Mouse (Mus musculus) stomach, postnatal 0 days (tissue): ENCODE data around the gene Churc1. TPM values are rescaled to one million over a fixed set of nuclear protein-coding genes. Genes with fewer than 3 reads are reported as not detected.

ENCODE experiments used
- ATAC-seq: fragments of 200-750 bp; cut with Nextera tagmentation; 2 replicates; pipeline ENCODE4 v1.8.0; 2017; ENCODE audit not compliant: low FRiP score, low TSS enrichment
- DNase-seq: peaks from one replicate; pipeline ENCODE4 v3.0.0-alpha.2; 2016; ENCODE audit warnings: low spot score
- H3K27ac ChIP-seq: fragments of 300-500 bp; sonication (generic); replicated peaks from 2 replicates; pipeline ENCODE4 v1.5.1; 2014; ENCODE audit warnings: mild to moderate bottlenecking, control low read depth
- H3K27me3 ChIP-seq: fragments of 300-500 bp; sonication (generic); 2 replicates; pipeline ENCODE4 v1.6.1; 2014; ENCODE audit warnings: low read length; ENCODE audit not compliant: control insufficient read depth, insufficient read depth
- H3K36me3 ChIP-seq: fragments of 300-500 bp; sonication (generic); 2 replicates; pipeline ENCODE4 v1.6.1; 2014; ENCODE audit warnings: low read length, mixed read lengths; ENCODE audit not compliant: control insufficient read depth, insufficient read depth
- H3K4me1 ChIP-seq: fragments of 300-500 bp; sonication (generic); replicated peaks from 2 replicates; pipeline ENCODE4 v1.6.1; 2014; ENCODE audit warnings: antibody characterized with exemption; ENCODE audit not compliant: control insufficient read depth, insufficient read depth
- H3K4me2 ChIP-seq: fragments of 300-500 bp; sonication (generic); replicated peaks from 2 replicates; pipeline ENCODE4 v1.6.1; 2014; ENCODE audit warnings: low read depth, mild to moderate bottlenecking, control low read depth, moderate library complexity
- H3K4me3 ChIP-seq: fragments of 300-500 bp; sonication (generic); 2 replicates; pipeline ENCODE4 v1.5.1; 2014; ENCODE audit warnings: low read depth, low read length, control low read depth
- H3K9ac ChIP-seq: fragments of 300-500 bp; sonication (generic); 2 replicates; pipeline ENCODE4 v1.6.1; 2014; ENCODE audit warnings: mild to moderate bottlenecking, low read length, control low read depth, mixed read lengths
- H3K9me3 ChIP-seq: fragments of 300-500 bp; sonication (generic); 2 replicates; pipeline ENCODE4 v1.6.1; 2016; ENCODE audit warnings: low read length; ENCODE audit not compliant: control insufficient read depth
- CTCF ChIP-seq: IDR thresholded peaks from 2 replicates; pipeline ENCODE4 v1.5.1; 2016; ENCODE audit warnings: antibody characterized with exemption, low read depth, mild to moderate bottlenecking, moderate library complexity
- EP300 ChIP-seq: optimal IDR thresholded peaks from 2 replicates; pipeline ENCODE3; 2016; ENCODE audit warnings: antibody characterized with exemption
- WGBS: fragments of 180-500 bp; shearing (Covaris S2); extraction: QIAGEN DNeasy Blood & Tissue Kit; methylation state at CpG from one replicate; pipeline ENCODE4 v1.1.7; 2014; 5-methylcytosine and 5-hydroxymethylcytosine counted together
- polyA plus RNA-seq: library from polyadenylated mRNA; unstranded; fragments of >200 nt; fragmentation: Nextera tagmentation; extraction: Ambion mirVana; gene quantifications from 2 replicates; pipeline ENCODE4 v1.2.1, GENCODE M21; 2015

Gene Churc1
- polyA plus RNA-seq = 161 and 163 TPM in 2 replicates

DNA sequence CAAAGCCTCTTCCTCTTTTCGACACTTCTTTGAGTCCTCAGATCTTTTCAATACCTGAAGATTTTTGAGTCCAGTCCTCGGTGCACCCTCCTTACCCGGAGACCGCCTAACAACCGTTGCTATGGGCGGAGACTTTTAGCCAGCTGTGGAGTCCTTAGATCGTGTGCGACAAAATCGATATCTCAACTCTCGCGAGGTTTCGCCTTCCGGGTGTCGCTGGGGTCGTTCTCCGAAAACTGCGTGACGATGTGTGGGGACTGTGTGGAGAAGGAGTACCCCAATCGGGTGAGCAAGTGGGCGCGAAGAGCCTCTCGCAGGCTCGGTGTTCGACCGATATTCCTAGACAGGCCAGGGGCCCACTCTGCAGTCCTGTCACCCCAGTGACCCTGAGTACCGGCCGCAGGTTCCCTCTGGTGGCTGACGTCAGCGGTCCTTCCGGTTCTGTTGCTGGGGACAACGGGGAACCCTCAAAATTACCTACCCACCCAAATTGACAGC lies at the start of gene Churc1, which contains the start of gene Fntb:
Gene Churc1 (plus strand): TSS at position 185 of the 498 bp plus-strand sequence.
Gene Fntb (plus strand): TSS at position 236 of the 498 bp plus-strand sequence.
- ATAC-seq (peak; percentile 96), DNase-seq (peak; percentile 93)
- WGBS = under 1% methylated on average over 31 of the region's 31 CpGs
- Histone ChIP-seq H3K36me3 (no peaks in the 10 kb centered on the region), H3K9ac (peak within 1 kb of the TSS; percentile 86), H3K4me2 (peak within 1 kb of the TSS; percentile 69), H3K27ac (peak within 1 kb of the TSS; percentile 81), H3K9me3 (no peaks in the 10 kb centered on the region), H3K4me3 (peak within 1 kb of the TSS; percentile 72), H3K27me3 (no peaks in the 10 kb centered on the region), H3K4me1 (no peaks in the 10 kb centered on the region)
- TF ChIP-seq EP300 (peak; percentile 88), CTCF (0 out of 2 replicates have a peak, but pooled peaks have one; percentile 12)

- no peak overlapping the region for H3K27ac ChIP-seq
- no peak for DNase-seq
- H3K4me3 ChIP-seq = no peak overlapping the region
- no peak overlapping the region for H3K4me2 ChIP-seq
- no peaks in the 10 kb centered on the region for H3K36me3 ChIP-seq
- H3K4me1 ChIP-seq = no peaks in the 10 kb centered on the region
- no peak for TF ChIP-seq EP300
- TF ChIP-seq CTCF = no peak
- H3K27me3 ChIP-seq = no peaks in the 10 kb centered on the region
- WGBS = 84% methylated on average over 4 of the region's 4 CpGs
- no peak for ATAC-seq
- H3K9ac ChIP-seq = no peak overlapping the region
- no peaks in the 10 kb centered on the region for H3K9me3 ChIP-seq
These were observed 47.0 kb upstream of the Churc1 start for GRCm38 (mm10) chr12:76718384-76718783.

DNA sequence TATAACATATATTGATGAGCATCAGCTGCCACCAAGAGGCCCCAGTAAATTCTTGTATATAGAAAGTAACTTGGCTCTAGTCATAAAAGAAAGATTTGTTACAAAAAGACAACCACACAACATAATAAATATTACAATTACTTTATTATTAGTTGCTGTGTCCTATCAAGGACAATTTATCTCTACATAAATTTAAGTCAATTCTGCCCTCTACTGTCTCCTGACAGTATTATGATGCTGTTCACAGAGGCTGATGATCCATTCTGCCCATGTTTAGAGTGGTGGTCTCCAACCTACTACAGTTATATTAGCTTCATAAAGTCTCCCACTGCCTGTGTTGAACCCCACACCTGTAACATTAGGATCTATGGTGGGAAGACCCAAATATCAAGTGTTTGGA lies 44.8 kb upstream of the Churc1 start:
- Histone ChIP-seq H3K9ac (no peak overlapping the region), H3K4me2 (no peak overlapping the region), H3K9me3 (no peaks in the 10 kb centered on the region), H3K4me1 (no peaks in the 10 kb centered on the region), H3K27ac (no peak overlapping the region), H3K36me3 (no peaks in the 10 kb centered on the region), H3K4me3 (no peak overlapping the region), H3K27me3 (no peaks in the 10 kb centered on the region)
- TF ChIP-seq EP300 (no peak), CTCF (peak; percentile 65)
- DNase-seq (no peak), ATAC-seq (no peak)

DNA sequence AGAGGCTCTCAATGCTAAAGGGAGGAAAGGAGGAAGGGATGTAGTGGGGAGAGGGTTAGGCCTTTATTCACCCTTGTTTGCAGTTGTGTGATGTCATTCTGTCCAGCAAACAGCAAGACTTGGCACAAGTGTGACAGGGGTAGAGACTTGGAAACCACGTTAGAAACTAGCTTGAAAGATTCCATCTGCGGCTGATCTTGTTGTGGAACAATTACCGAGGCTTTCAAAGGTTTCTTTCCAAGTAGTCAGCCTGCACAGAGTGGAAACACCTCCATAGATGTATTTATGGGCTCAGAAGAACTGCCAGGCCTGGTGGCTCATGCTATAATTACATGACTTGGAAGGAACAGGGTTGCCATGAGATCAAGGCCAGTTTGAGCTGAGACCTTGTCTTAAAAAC lies 43.3 kb upstream of the Churc1 start:
- TF ChIP-seq CTCF (no peak), EP300 (no peak)
- Histone ChIP-seq H3K36me3 (no peaks in the 10 kb centered on the region), H3K27me3 (no peaks in the 10 kb centered on the region), H3K4me2 (no peak overlapping the region), H3K9me3 (no peaks in the 10 kb centered on the region), H3K4me1 (no peaks in the 10 kb centered on the region), H3K4me3 (no peak overlapping the region), H3K9ac (no peak overlapping the region), H3K27ac (no peak overlapping the region)
- DNase-seq (no peak), ATAC-seq (no peak)
- 46% methylated on average over 3 of the region's 3 CpGs for WGBS

- H3K9ac ChIP-seq = no peak overlapping the region
- DNase-seq (no peak), ATAC-seq (no peak)
- TF ChIP-seq EP300 (no peak), CTCF (no peak)
- H3K4me3 ChIP-seq = no peak overlapping the region
- no peaks in the 10 kb centered on the region for H3K36me3 ChIP-seq
- no peaks in the 10 kb centered on the region for H3K9me3 ChIP-seq
- H3K27ac ChIP-seq = no peak overlapping the region
- H3K4me2 ChIP-seq = no peak overlapping the region
- 90% methylated on average over 4 of the region's 4 CpGs for WGBS
- H3K4me1 ChIP-seq = no peaks in the 10 kb centered on the region
- H3K27me3 ChIP-seq = no peaks in the 10 kb centered on the region
These were observed 37.4 kb upstream of the Churc1 start for GRCm38 (mm10) chr12:76727955-76728354.

DNA sequence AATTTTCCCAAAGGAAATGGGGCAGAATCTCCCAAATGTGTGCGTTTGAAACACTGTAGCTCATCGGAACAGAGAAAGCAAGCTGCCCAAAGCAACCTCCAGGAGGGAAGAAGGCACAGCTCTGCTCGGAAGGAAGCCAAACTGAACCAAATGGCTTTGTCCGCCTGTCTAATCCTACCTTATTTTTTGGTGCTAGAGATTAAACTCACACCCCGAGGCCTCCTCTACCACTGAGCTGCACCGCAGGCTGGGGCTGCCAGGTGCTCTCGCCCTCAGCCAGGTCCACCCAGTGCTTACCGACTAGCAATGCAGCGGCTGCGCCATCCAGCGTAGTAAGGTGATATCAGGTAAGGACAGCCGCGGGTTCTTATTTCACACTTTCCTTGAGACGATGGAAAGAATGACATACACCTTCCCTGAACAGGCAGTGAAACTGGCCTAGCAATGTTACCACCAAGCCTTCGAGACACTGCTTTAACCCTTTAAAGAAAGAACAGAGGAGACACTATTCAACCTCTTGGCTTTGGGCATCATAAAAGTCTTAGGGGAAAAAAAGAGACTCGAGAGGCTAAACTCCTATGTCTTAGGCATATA lies 14.4 kb upstream of the Churc1 start:
- Histone ChIP-seq H3K36me3 (no peaks in the 10 kb centered on the region), H3K27me3 (no peaks in the 10 kb centered on the region), H3K4me2 (no peak overlapping the region), H3K9ac (no peak overlapping the region), H3K9me3 (no peaks in the 10 kb centered on the region), H3K4me3 (no peak overlapping the region), H3K27ac (no peak overlapping the region), H3K4me1 (no peaks in the 10 kb centered on the region)
- ATAC-seq (no peak), DNase-seq (no peak)
- TF ChIP-seq EP300 (no peak), CTCF (no peak)
- WGBS = 77% methylated on average over 16 of the region's 16 CpGs
